Mouse (Mus musculus) CH12.LX (cell line): ENCODE measurements at regions not wholly inside any gene's neighbourhood (a gene's known extent, or its start where the extent isn't known, plus 50 kb on each side); places are given as distances from the start of the nearest gene placed in this dataset.

ENCODE experiments used
- DNase-seq: peaks from one replicate; pipeline ENCODE4 v3.0.0-alpha.2; 2013; ENCODE audit errors: extremely low read depth
- H3K27ac ChIP-seq: 2 replicates; pipeline ENCODE4 v1.5.1; 2012; ENCODE audit warnings: low read depth, mild to moderate bottlenecking, control low read depth, moderate library complexity; ENCODE audit not compliant: insufficient read depth
- H3K27me3 ChIP-seq: replicated peaks from 2 replicates; pipeline ENCODE3; 2012; ENCODE audit warnings: inconsistent platforms
- H3K36me3 ChIP-seq, 2 experiments: replicated peaks in 1 of 2; 2 replicates each; pipeline versions ENCODE3 to v1.6.1; 2012; ENCODE audit warnings: inconsistent platforms in 1 of 2, low read length in 1 of 2, mild to moderate bottlenecking in 1 of 2, mixed read lengths in 1 of 2, moderate library complexity in 1 of 2; ENCODE audit not compliant: control insufficient read depth in 1 of 2, insufficient read depth in 1 of 2
- H3K4me1 ChIP-seq, 2 experiments: 2 replicates each; pipeline ENCODE4 v1.6.1; 2012; ENCODE audit warnings: inconsistent platforms in 1 of 2, moderate library complexity in 1 of 2; ENCODE audit not compliant: insufficient read depth in 2 of 2, control insufficient read depth in 1 of 2
- H3K4me2 ChIP-seq: 2 replicates; pipeline ENCODE4 v1.6.1; 2012; ENCODE audit warnings: low read depth, mild to moderate bottlenecking, control low read depth; ENCODE audit not compliant: poor library complexity, insufficient read depth, severe bottlenecking
- H3K4me3 ChIP-seq, 3 experiments: fragments of 150-350 bp in 1 of 3; sonication (generic) in 1 of 3; replicated peaks in 1 of 3; 2 replicates each; pipeline versions ENCODE3 to v1.5.1; 2011 to 2012; ENCODE audit warnings: low read depth in 2 of 3, low read length in 2 of 3, mild to moderate bottlenecking in 2 of 3, moderate library complexity in 2 of 3, control low read depth in 1 of 3, improper control_type of control experiment in 1 of 3, inconsistent platforms in 1 of 3, mixed read lengths in 1 of 3; ENCODE audit not compliant: poor library complexity in 1 of 3
- H3K79me2 ChIP-seq: replicated peaks from 2 replicates; pipeline ENCODE4 v1.6.1; 2012; ENCODE audit warnings: mild to moderate bottlenecking, moderate library complexity; ENCODE audit not compliant: control insufficient read depth, poor library complexity, insufficient read depth, severe bottlenecking; ENCODE audit errors: extremely low read depth
- H3K9ac ChIP-seq: 2 replicates; pipeline ENCODE4 v1.6.1; 2012; ENCODE audit warnings: low read depth, mild to moderate bottlenecking, control low read depth, moderate library complexity; ENCODE audit not compliant: insufficient read depth
- H3K9me3 ChIP-seq: replicated peaks from 2 replicates; pipeline ENCODE3; 2012; ENCODE audit warnings: low read length, inconsistent platforms, mixed read lengths
- BHLHE40 ChIP-seq: IDR thresholded peaks from 2 replicates; pipeline ENCODE4 v1.6.1; 2011; ENCODE audit warnings: mild to moderate bottlenecking, low read depth, low read length, improper control_type of control experiment
- CHD1 ChIP-seq: IDR thresholded peaks from 2 replicates; pipeline ENCODE4 v1.6.1; 2012; ENCODE audit warnings: low read depth, low read length, improper control_type of control experiment, inconsistent platforms
- CHD2 ChIP-seq: IDR thresholded peaks from 2 replicates; pipeline ENCODE4 v1.6.1; 2011; ENCODE audit warnings: low read length, improper control_type of control experiment
- E2F4 ChIP-seq: IDR thresholded peaks from 2 replicates; pipeline ENCODE4 v1.6.1; 2011; ENCODE audit warnings: low read depth, low read length, improper control_type of control experiment; ENCODE audit not compliant: insufficient replicate concordance
- EP300 ChIP-seq: IDR thresholded peaks from 2 replicates; pipeline ENCODE4 v1.6.1; 2011; ENCODE audit warnings: low read length, improper control_type of control experiment
- ETS1 ChIP-seq: conservative IDR thresholded peaks from 2 replicates; pipeline ENCODE4 v1.6.1; 2012; ENCODE audit warnings: low read depth, mild to moderate bottlenecking, inconsistent platforms, low read length, improper control_type of control experiment, moderate library complexity
- GABPA ChIP-seq: IDR thresholded peaks from 2 replicates; pipeline ENCODE4 v1.6.1; 2012; ENCODE audit warnings: low read depth, low read length, improper control_type of control experiment, inconsistent platforms; ENCODE audit not compliant: insufficient replicate concordance
- HCFC1 ChIP-seq: IDR thresholded peaks from 2 replicates; pipeline ENCODE4 v1.6.1; 2012; ENCODE audit warnings: low read depth, mild to moderate bottlenecking, inconsistent platforms, low read length, improper control_type of control experiment
- IRF4 ChIP-seq: IDR thresholded peaks from 2 replicates; pipeline ENCODE4 v1.6.1; 2014; ENCODE audit warnings: low read depth, mild to moderate bottlenecking, inconsistent platforms, low read length, improper control_type of control experiment
- JUN ChIP-seq: IDR thresholded peaks from 2 replicates; pipeline ENCODE4 v1.6.1; 2011; ENCODE audit warnings: low read depth, mild to moderate bottlenecking, low read length, improper control_type of control experiment, moderate library complexity; ENCODE audit not compliant: insufficient read depth
- KAT2A ChIP-seq: IDR thresholded peaks from 2 replicates; pipeline ENCODE4 v1.6.1; 2012; ENCODE audit warnings: low read length, improper control_type of control experiment, inconsistent platforms; ENCODE audit not compliant: insufficient replicate concordance
- MAFK ChIP-seq: IDR thresholded peaks from 2 replicates; pipeline ENCODE4 v1.6.1; 2011; ENCODE audit warnings: low read length, improper control_type of control experiment; ENCODE audit not compliant: insufficient replicate concordance
- MAX ChIP-seq: IDR thresholded peaks from 2 replicates; pipeline ENCODE4 v1.6.1; 2011; ENCODE audit warnings: low read length, improper control_type of control experiment
- MAZ ChIP-seq: IDR thresholded peaks from 2 replicates; pipeline ENCODE4 v1.6.1; 2012; ENCODE audit warnings: low read depth, mild to moderate bottlenecking, inconsistent platforms, low read length, improper control_type of control experiment, moderate library complexity
- MEF2A ChIP-seq: IDR thresholded peaks from 2 replicates; pipeline ENCODE4 v1.6.1; 2014; ENCODE audit warnings: low read depth, mild to moderate bottlenecking, inconsistent platforms, low read length, improper control_type of control experiment, borderline replicate concordance
- MXI1 ChIP-seq: IDR thresholded peaks from 2 replicates; pipeline ENCODE4 v1.6.1; 2011; ENCODE audit warnings: mild to moderate bottlenecking, low read depth, low read length, improper control_type of control experiment
- NELFE ChIP-seq: IDR thresholded peaks from 2 replicates; pipeline ENCODE4 v1.6.1; 2011; ENCODE audit warnings: low read depth, low read length, improper control_type of control experiment
- POLR2A ChIP-seq: IDR thresholded peaks from 2 replicates; pipeline ENCODE4 v1.6.1; 2011; ENCODE audit warnings: low read depth, mild to moderate bottlenecking, improper control_type of control experiment, low read length
- RAD21 ChIP-seq: IDR thresholded peaks from 2 replicates; pipeline ENCODE4 v1.6.1; 2011; ENCODE audit warnings: low read depth, mild to moderate bottlenecking, low read length, improper control_type of control experiment, moderate library complexity
- RCOR1 ChIP-seq: conservative IDR thresholded peaks from 2 replicates; pipeline ENCODE4 v1.6.1; 2012; ENCODE audit warnings: low read depth, mild to moderate bottlenecking, inconsistent platforms, low read length, improper control_type of control experiment
- SMC3 ChIP-seq: IDR thresholded peaks from 2 replicates; pipeline ENCODE4 v1.6.1; 2011; ENCODE audit warnings: low read depth, low read length, improper control_type of control experiment
- TBP ChIP-seq: conservative IDR thresholded peaks from 2 replicates; pipeline ENCODE4 v1.6.1; 2011; ENCODE audit warnings: low read depth, low read length, improper control_type of control experiment
- UBTF ChIP-seq: IDR thresholded peaks from 2 replicates; pipeline ENCODE4 v1.6.1; 2012; ENCODE audit warnings: low read depth, mild to moderate bottlenecking, inconsistent platforms, low read length, improper control_type of control experiment, moderate library complexity
- USF1 ChIP-seq: IDR thresholded peaks from 2 replicates; pipeline ENCODE4 v1.6.1; 2014; ENCODE audit warnings: low read depth, mild to moderate bottlenecking, inconsistent platforms, low read length, improper control_type of control experiment
- ZC3H11A ChIP-seq: IDR thresholded peaks from 2 replicates; pipeline ENCODE4 v1.6.1; 2012; ENCODE audit warnings: low read depth, mild to moderate bottlenecking, inconsistent platforms, low read length, improper control_type of control experiment
- ZKSCAN1 ChIP-seq: IDR thresholded peaks from 2 replicates; pipeline ENCODE4 v1.6.1; 2012; ENCODE audit warnings: low read depth, inconsistent platforms, low read length, improper control_type of control experiment, borderline replicate concordance
- ZNF384 ChIP-seq: IDR thresholded peaks from 2 replicates; pipeline ENCODE4 v1.6.1; 2012; ENCODE audit warnings: low read depth, low read length, improper control_type of control experiment, inconsistent platforms
- dilution Hi-C: fragments of 300-500 bp; cut with MboI; formaldehyde crosslinking; loops from 2 replicates; pipeline ENCODE4 v1.14.3; 2020; ENCODE audit warnings: low sequenced_read_pairs; ENCODE audit not compliant: extremely low pct_unique_long_range_greater_than_20kb, extremely low pct_ligation_motif_present
- in situ Hi-C: fragments of 300-500 bp; cut with MboI; formaldehyde crosslinking; loops from 3 replicates; pipeline ENCODE4 v1.14.3; 2019; ENCODE audit warnings: low sequenced_read_pairs, low pct_ligation_motif_present, low pct_unique_long_range_greater_than_20kb, mixed read lengths

DNA sequence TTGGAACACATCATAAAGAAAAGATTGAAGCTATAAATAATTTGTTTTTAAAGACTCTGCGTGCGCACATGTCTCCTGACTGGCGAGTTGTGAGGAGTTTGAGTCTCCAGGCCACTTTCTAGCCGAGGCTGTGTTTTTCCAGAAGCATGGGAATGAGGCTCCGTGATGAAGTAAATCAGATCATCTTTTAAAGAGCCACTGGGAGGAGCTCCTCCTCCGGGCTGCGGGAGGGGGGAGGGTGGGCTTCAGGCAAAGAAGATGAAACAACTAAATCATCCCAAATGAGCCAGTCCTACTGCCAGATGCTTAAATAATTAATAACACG lies 141.6 kb downstream of the Setd4 start:
- H3K4me2 ChIP-seq = no peak overlapping the region
- TF ChIP-seq UBTF (no peak), GABPA (no peak), ETS1 (no peak), POLR2A (no peak), NELFE (no peak), EP300 (no peak), ZKSCAN1 (no peak), RAD21 (no peak), IRF4 (no peak), MAZ (no peak), BHLHE40 (no peak), MAFK (no peak), RCOR1 (no peak), MXI1 (no peak), ZC3H11A (no peak), ZNF384 (no peak)
- H3K27ac ChIP-seq = no peak overlapping the region
- H3K9ac ChIP-seq = no peak overlapping the region
- no peaks in the 10 kb centered on the region for H3K79me2 ChIP-seq
- H3K4me3 ChIP-seq = no peak overlapping the region
- no peaks in the 10 kb centered on the region for H3K27me3 ChIP-seq
- peaks cover 21 to 46% of the 10 kb centered on the region in 2 experiments for H3K4me1 ChIP-seq
- H3K9me3 ChIP-seq = no peaks in the 10 kb centered on the region
- DNase-seq = no peak
- in situ Hi-C loops = no loop called here
- H3K36me3 ChIP-seq = no peaks in the 10 kb centered on the region
- dilution Hi-C loops = no loop called here

DNA sequence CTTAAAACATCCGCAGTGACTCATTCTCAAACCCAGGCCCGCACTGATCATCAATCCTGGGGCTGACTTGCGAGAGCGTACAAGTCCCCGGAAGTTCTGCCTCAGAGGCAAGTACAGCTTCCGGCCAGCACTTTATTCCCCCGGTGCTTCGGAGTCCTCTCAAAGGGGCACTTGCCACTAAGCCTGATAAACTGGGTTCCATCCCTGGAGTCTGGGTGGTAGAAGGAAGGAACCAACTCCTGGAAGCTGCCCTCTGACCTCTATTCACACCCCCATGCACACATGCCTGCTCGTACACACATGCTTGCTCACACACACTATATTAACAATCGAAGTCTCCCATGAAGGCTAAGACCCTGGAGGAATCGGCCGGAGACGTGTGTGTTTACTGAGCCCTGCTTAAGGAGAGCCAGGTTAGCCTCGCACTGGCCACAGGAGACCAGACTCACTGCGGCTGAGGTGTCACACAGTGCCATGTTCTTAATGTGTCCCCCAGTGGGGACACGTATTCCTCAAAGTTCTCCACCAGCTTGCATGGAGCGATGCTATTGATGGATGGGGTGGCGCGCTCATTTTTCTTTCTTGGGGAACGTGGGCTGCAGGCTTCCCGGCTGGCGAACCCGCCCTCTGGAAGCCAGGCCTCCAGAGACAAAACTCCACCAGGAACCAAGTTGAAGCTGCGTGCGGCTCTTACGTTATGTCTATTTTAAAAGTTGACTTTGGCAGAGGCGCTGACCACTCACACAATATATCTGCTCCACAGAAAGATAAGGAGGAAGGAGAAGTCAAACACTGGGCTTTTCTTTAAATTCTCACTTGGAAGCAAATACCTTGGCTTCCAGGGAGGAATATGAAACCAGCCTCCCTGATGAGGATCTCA lies 142.2 kb downstream of the Setd4 start:
- Histone ChIP-seq H3K27ac (no peak overlapping the region), H3K4me1 (peaks cover 18 to 46% of the 10 kb centered on the region in 2 experiments), H3K79me2 (no peaks in the 10 kb centered on the region), H3K9me3 (no peaks in the 10 kb centered on the region), H3K4me3 (no peak overlapping the region), H3K36me3 (no peaks in the 10 kb centered on the region), H3K9ac (no peak overlapping the region), H3K4me2 (no peak overlapping the region), H3K27me3 (no peaks in the 10 kb centered on the region)
- no peak for DNase-seq
- in situ Hi-C loops = no loop called here
- TF ChIP-seq USF1 (no peak), ZC3H11A (no peak), IRF4 (no peak), BHLHE40 (no peak), CHD1 (no peak), KAT2A (no peak), TBP (no peak), ZNF384 (no peak), CHD2 (no peak), GABPA (no peak), UBTF (no peak), E2F4 (no peak), ZKSCAN1 (no peak), JUN (no peak), HCFC1 (no peak), MEF2A (no peak), MAX (no peak), NELFE (no peak), SMC3 (no peak), EP300 (no peak)
- dilution Hi-C loops = no loop called here
